Mouse (Mus musculus): ENCODE measurements around the gene Gm28051. TPM values are rescaled to one million over a fixed set of nuclear protein-coding genes. Genes with fewer than 3 reads are reported as not detected.

The Gm28051 gene
- polyA plus RNA-seq, 1 experiment: not detected

- Histone ChIP-seq H3K4me3 (ENCODE audit: insufficient read depth, low read length) (peak overlapping the region; percentile 91; the same call in 1 of the 2 replicates), H3K4me1 (ENCODE audit: control insufficient read depth, insufficient read depth, low read length) (peaks cover 11% of the 10 kb centered on the region; the same call in 1 of the 2 replicates), H3K27ac (ENCODE audit: insufficient read depth, low read length) (no peak overlapping the region)
- TF ChIP-seq CTCF (IDR thresholded peaks at IDR 0.05; ENCODE audit: extremely low read depth, insufficient read depth, low read length) (no peak), POLR2A (IDR thresholded peaks at IDR 0.05; ENCODE audit: extremely low read depth, insufficient read depth, low read length) (no peak)
These were observed 12.7 kb downstream of the Gm28051 start for GRCm38 (mm10) chr12:102744839-102745238.

DNA sequence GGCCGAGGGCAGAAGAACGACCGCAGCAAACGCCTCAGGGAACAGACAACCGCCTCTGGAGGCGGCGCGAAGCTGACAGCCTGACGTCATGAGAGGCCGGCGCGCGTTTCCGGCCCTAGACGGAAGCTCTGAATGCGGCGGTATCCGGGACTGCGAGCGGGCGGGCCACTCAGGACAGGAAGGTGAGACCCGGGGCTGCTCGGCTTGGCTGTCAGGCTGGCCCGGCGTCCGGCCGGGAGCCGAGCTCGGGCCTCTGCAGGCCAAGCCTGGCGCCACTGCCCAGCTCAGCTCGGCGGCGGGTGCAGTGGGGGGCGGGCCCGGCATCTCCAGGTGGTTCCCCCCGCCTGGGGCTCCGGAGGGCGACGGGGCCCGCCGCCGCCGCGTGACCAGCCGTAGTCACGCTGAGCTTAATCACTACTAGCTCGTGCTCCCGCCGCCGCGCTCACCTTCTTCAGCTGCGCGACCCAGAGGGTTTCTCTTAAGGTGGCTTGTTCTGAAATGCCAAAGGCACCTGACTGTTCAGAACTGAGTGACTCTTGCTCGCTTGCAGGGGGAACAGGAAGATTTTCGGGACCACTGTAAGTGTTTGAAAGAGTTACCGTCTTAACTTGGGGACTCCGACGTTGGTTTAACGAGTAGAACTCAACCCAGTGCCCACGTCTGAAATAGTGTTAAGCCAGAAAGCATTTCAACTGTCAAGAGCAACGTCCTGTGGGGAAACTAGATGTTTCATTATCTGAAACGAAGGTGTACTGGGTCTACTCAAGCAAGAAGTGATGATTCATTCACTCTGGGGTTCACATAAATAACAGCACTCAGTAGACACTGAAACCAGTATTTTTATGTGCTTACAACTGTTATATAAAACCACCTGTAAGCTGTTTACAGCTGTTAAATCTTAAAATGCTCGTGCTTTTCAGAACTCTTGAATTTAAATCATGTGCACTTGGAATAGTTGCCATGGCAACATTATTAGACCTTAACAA is 13.7 kb downstream of the Gm28051 start, which contains the start of the genes Moap1 and Tmem251:
Gene Moap1, minus strand, starts transcription at position 73 of the 986 bp plus-strand sequence.
Gene Tmem251, plus strand, starts transcription at position 174 of the 986 bp plus-strand sequence.
- Histone ChIP-seq H3K4me1 (ENCODE audit: control insufficient read depth, insufficient read depth, low read length) (peaks cover 11% of the 10 kb centered on the region; the same call in 1 of the 2 replicates), H3K4me3 (ENCODE audit: insufficient read depth, low read length) (peak within 1 kb of the TSS; percentile 91), H3K27ac (ENCODE audit: insufficient read depth, low read length) (peak within 1 kb of the TSS; percentile 93)
- TF ChIP-seq CTCF (IDR thresholded peaks at IDR 0.05; ENCODE audit: extremely low read depth, insufficient read depth, low read length) (no peak), POLR2A (IDR thresholded peaks at IDR 0.05; ENCODE audit: extremely low read depth, insufficient read depth, low read length) (peak; percentile 89)

- TF ChIP-seq POLR2A (IDR thresholded peaks at IDR 0.05; ENCODE audit: extremely low read depth, insufficient read depth, low read length): no peak
- TF ChIP-seq CTCF (IDR thresholded peaks at IDR 0.05; ENCODE audit: extremely low read depth, insufficient read depth, low read length): no peak
- peak overlapping the region; percentile 91 for H3K4me3 ChIP-seq (ENCODE audit: insufficient read depth, low read length)
- H3K4me1 ChIP-seq (ENCODE audit: control insufficient read depth, insufficient read depth, low read length): peaks cover 11% of the 10 kb centered on the region; the same call in 1 of the 2 replicates
- H3K27ac ChIP-seq (ENCODE audit: insufficient read depth, low read length): peak overlapping the region; percentile 93
These were observed 14.5 kb downstream of the Gm28051 start for GRCm38 (mm10) chr12:102743036-102743588.

DNA sequence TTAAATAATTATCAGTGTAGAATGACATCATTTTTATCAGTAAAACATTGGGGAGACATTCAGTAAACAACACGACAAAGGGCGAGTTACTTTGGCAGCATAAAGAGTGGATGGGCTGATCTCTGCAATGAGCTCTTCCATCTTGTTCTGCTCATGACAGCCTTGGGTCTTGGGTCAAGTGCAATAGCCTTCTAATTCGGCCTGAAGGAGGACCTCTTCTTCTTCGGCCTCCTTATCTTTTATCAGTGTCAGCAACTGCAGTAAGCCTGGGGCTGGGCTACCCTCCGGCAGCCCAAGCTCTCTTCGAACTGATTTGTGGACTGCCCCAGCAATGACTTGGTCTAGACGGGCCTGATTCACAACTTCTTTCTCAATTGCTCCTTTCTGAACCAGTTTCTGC is 15.5 kb downstream of the Gm28051 start:
- Histone ChIP-seq H3K27ac (ENCODE audit: insufficient read depth, low read length) (no peak overlapping the region), H3K4me1 (ENCODE audit: control insufficient read depth, insufficient read depth, low read length) (peaks cover 11% of the 10 kb centered on the region; the same call in 1 of the 2 replicates), H3K4me3 (ENCODE audit: insufficient read depth, low read length) (peak overlapping the region; percentile 91; the same call in 1 of the 2 replicates)
- no peak for TF ChIP-seq CTCF (IDR thresholded peaks at IDR 0.05; ENCODE audit: extremely low read depth, insufficient read depth, low read length)
- no peak for TF ChIP-seq POLR2A (IDR thresholded peaks at IDR 0.05; ENCODE audit: extremely low read depth, insufficient read depth, low read length)

DNA sequence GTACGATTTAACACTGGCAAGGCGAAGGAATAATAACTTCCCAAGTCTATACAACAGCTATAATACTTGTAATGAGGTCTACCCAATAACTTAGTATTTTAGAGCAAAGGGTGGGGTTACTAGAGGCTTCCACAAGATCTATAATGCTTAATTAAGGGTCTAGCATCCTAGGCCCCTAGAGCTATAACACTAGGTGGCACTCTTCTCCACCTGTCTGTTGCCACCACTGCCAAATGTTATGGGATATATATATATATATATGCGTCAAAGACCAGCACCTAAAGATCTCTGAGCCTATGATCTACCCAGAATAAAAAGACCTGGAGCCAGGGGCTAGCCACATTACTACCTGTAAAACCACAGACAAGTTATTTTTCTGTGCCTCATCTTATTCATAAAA is 17.3 kb downstream of the Gm28051 start:
- TF ChIP-seq POLR2A (IDR thresholded peaks at IDR 0.05; ENCODE audit: extremely low read depth, insufficient read depth, low read length): no peak
- peak; percentile 34; the same call in 1 of the 2 replicates for TF ChIP-seq CTCF (IDR thresholded peaks at IDR 0.05; ENCODE audit: extremely low read depth, insufficient read depth, low read length)
- H3K4me3 ChIP-seq (ENCODE audit: insufficient read depth, low read length): no peak overlapping the region

GRCm38 (mm10) chr12:102739096-102739495 is 18.5 kb downstream of the Gm28051 start:
- no peak overlapping the region for H3K27ac ChIP-seq (ENCODE audit: insufficient read depth, low read length)
- peaks cover 6% of the 10 kb centered on the region; the same call in 1 of the 2 replicates for H3K4me1 ChIP-seq (ENCODE audit: control insufficient read depth, insufficient read depth, low read length)
- H3K4me3 ChIP-seq (ENCODE audit: insufficient read depth, low read length): no peak overlapping the region
- TF ChIP-seq CTCF (IDR thresholded peaks at IDR 0.05; ENCODE audit: extremely low read depth, insufficient read depth, low read length) (no peak), POLR2A (IDR thresholded peaks at IDR 0.05; ENCODE audit: extremely low read depth, insufficient read depth, low read length) (no peak)

More for the DNA sequence above, 17.3 kb downstream of the Gm28051 start:
- Histone ChIP-seq H3K27ac (ENCODE audit: insufficient read depth, low read length) (no peak overlapping the region), H3K4me1 (ENCODE audit: control insufficient read depth, insufficient read depth, low read length) (peaks cover 11% of the 10 kb centered on the region; the same call in 1 of the 2 replicates)

- TF ChIP-seq CTCF (IDR thresholded peaks at IDR 0.05; ENCODE audit: extremely low read depth, insufficient read depth, low read length) (peak; percentile 62), POLR2A (IDR thresholded peaks at IDR 0.05; ENCODE audit: extremely low read depth, insufficient read depth, low read length) (no peak)
- Histone ChIP-seq H3K4me1 (ENCODE audit: control insufficient read depth, insufficient read depth, low read length) (no peaks in the 10 kb centered on the region), H3K4me3 (ENCODE audit: insufficient read depth, low read length) (no peak overlapping the region)
These were observed 24.2 kb downstream of the Gm28051 start for GRCm38 (mm10) chr12:102733381-102733780.

GRCm38 (mm10) chr12:102730798-102731619 is 26.6 kb downstream of the Gm28051 start:
- TF ChIP-seq POLR2A (IDR thresholded peaks at IDR 0.05; ENCODE audit: extremely low read depth, insufficient read depth, low read length) (no peak), CTCF (IDR thresholded peaks at IDR 0.05; ENCODE audit: extremely low read depth, insufficient read depth, low read length) (no peak)
- no peak overlapping the region for H3K4me3 ChIP-seq (ENCODE audit: insufficient read depth, low read length)
- no peak overlapping the region for H3K27ac ChIP-seq (ENCODE audit: insufficient read depth, low read length)
- H3K4me1 ChIP-seq (ENCODE audit: control insufficient read depth, insufficient read depth, low read length): no peaks in the 10 kb centered on the region

More at GRCm38 (mm10) chr12:102733381-102733780, 24.2 kb downstream of the Gm28051 start:
- H3K27ac ChIP-seq (ENCODE audit: insufficient read depth, low read length): no peak overlapping the region

Data from cortical plate, adult 2 months (tissue).